Mouse (Mus musculus): ENCODE results near the gene Naf1.

Gene Naf1

GRCm38 (mm10) chr8:66860023-66860422 lies at the start of gene Naf1:
Gene Naf1, plus strand, starts transcription at chr8:66860217.
- peak; percentile 94 to 95 for DNase-seq

DNA sequence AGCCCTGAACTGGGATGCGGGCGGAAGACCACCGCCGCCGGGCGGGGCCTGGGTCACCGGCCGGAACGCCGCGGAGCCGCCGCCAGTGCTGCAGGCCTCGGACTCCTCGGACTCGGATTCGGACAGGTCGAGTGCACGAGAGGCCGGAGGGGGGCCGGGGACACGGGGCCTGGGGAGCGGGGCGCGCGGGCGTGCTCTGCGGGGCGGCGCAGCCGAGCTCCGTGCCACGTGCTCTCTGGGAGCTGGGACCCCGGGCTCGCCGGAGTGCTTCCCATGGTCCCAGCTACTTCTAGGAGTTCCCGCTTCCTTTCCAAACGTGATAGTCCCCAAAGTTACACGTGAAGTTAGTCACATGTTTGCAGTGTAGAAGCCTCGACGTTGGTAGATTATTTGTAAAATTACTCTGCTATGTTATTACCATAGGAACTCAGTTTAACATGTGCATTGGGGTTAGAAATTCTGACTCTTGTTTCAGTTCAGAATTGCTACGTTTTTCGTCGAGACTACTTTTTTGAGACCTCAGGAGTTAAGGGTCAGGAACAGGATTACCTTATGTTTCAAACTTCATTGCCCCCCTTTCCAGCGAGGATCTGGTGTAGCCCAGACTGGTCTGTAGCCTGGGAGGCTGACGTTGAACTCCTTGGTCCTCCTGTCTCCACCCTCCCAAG lies 1.0 kb downstream of the Naf1 start:
- DNase-seq = peak; percentile 14 to 16

DNA sequence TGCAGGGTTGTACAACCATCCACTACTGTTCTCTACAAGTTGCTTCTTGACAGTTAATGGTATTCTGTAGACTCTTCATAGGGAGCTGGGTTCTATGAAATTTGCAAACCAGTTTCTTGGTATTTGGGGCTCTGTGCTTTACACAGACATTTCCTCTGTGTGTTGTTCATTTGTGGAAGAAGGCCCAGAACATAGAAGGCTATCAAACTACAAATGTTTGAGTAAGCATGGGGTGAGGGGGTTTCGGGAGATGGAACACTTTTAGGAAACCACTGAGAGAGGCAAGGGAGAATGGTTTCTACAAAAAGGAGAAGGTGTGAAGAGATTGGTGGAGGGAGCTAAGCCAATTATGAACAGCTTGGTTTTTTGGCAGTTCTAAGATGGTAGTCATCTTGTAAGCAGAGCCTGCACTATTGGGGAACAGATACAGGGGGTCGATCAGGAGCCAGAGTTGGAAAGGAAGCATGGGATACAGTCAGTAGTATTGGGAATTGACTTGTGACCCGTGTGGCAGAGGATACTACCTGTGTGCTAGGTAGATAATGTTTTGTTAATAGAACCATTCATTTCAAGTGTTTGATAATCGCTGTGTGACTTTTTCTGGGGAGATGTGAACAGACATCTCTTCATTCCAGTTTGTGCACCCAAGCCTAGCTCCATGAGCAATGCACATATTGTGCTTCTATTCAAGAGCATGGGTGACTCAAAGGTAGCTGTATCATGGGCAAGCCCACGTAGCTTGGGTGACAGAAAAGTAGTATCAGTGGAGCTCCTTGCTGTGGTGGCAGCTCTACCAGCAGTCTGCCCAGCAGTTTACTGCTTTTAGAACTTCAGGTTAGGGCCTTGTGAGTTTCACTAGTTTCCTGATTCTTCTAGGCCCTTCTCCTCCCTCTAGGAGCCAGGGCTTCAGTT lies 1.8 kb downstream of the Naf1 start:
- no peak for DNase-seq

GRCm38 (mm10) chr8:66863761-66864160 lies 3.7 kb downstream of the Naf1 start:
- no peak for DNase-seq

GRCm38 (mm10) chr8:66865120-66865519 lies 5.1 kb downstream of the Naf1 start:
- no peak for DNase-seq

- DNase-seq = no peak
Observed at GRCm38 (mm10) chr8:66867679-66868078, 7.7 kb downstream of the Naf1 start.

- DNase-seq = no peak
Observed at GRCm38 (mm10) chr8:66869211-66869932, 9.4 kb downstream of the Naf1 start.

DNA sequence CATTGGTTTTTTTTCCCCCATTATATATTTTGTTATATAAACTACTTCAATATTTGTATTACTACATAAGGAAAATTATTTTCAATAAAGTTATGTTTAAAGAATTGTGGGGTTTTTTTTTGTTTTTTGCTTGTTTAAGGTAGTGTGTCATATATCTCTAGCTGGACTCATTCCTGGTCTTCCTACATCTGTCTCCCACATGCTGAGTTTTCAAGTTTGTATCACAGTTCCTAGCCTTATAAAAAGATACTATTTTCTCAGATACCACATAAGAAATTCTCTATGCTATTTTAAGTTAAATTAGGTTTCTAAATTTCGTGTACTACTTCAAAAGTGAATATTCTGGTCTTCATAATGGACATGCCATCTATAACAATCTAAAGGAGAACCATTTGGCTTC lies 23.8 kb downstream of the Naf1 start:
- no peak for DNase-seq

- no peak for DNase-seq
Observed at GRCm38 (mm10) chr8:66891879-66892278, 31.9 kb downstream of the Naf1 start.

GRCm38 (mm10) chr8:66905000-66905399 lies 45.0 kb downstream of the Naf1 start:
- no peak for DNase-seq

GRCm38 (mm10) chr8:66905557-66905956 lies 45.5 kb downstream of the Naf1 start:
- no peak for DNase-seq

- DNase-seq = no peak
Observed at GRCm38 (mm10) chr8:66906116-66906515, 46.1 kb downstream of the Naf1 start.

GRCm38 (mm10) chr8:66910684-66911083 lies 50.7 kb downstream of the Naf1 start:
- DNase-seq = no peak

DNA sequence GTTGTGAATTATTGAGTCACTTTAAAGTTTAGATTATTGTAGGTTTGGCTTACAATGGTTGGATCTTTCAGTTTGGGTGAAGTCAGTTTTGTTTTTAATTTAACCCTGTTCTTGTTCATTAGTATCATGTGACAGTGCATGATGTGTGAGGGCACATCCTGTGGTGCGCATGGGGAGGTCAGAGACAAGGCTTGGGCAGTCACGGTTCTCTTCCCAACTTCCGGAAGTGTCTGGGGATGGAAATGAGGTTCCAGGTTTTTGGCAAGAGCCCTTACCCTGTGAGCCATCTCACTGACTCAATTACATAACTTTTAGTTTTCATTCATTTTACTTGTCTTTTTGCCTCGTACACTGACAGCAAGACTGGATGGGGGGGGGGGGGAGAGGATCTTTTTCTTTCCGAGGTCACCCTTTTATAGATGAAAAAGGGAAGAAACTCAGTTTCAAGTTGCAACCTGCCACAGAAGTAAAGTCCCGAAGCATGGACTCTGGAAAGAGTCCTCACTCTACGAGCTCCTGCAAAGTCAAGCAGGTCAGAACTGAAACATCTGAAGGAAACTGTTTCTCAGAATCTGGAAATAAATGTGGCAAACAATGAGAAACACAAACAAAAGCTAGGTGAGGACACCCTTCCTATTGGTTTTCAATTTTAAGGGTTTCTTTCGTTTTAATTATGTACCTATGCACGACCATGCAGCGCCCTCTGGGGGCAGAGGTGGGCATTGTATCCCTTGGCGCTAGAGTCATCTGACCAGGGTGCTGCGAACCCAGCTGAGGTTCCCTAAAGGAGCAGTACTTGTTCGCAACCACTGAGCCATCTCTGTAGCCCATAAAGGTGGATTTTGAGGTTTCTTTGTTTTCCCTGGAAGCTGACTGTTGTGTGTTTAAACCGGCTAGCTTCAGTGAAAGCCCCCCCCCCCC lies 53.9 kb downstream of the Naf1 start:
- peak; percentile 11 to 19 for DNase-seq

DNA sequence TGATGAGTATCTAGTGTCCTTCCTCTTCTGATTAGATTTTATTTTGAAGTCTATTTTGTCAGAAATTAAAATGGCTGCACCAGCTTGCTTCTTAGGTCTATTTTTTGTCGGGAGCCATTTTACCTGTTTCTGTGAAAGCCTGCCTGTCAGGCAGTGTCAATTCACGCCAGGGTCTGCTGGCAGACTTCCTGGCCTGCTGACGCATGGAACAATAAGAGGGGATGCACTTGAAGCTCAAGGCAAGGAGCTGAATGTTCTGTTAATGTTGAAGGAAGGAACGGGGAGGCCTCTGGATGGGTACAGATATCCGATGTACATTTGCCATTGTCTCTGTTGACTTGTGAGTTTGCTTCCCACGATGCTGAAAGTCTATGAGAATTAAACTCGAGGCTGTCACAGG lies 56.0 kb downstream of the Naf1 start:
- no peak for DNase-seq

GRCm38 (mm10) chr8:66917695-66918467 lies 57.9 kb downstream of the Naf1 start:
- no peak for DNase-seq

DNA sequence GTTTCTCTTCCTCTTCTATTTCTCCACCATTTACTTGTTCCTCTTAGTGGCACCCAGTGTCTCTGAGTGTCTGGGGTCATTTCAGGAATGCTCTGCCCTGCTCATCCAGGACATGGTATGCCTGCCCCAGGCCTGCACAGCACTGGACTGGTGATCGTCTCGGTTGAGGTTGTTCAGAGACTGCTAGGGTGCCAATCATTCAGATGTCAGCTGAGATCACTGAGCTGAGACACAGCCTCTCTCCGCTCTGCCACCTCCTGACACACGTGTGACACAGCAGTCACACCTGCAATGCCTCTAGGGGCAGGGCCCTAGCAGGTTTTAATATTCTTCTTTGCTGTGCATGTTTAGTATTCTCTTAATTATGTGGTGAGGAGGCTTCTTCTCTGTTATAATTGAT lies 58.5 kb downstream of the Naf1 start:
- no peak for DNase-seq

DNA sequence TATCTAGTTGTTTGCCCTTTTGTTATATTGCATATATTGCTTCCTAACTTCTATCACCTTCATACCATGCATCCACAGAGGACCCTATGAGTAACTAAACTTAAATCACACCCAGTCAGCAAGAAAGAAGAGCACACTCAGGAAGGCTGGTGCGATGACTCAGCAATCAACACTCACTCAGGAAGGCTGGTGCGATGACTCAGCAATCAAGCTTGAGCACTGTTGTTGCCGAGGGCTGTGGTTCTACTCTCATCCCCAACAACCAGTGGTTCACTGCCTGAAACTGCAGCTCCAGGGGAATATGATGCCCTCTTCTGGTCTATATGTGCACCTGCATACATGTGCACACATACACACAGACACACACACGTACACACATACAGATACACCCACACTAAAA lies 73.7 kb downstream of the Naf1 start:
- DNase-seq = no peak

DNA sequence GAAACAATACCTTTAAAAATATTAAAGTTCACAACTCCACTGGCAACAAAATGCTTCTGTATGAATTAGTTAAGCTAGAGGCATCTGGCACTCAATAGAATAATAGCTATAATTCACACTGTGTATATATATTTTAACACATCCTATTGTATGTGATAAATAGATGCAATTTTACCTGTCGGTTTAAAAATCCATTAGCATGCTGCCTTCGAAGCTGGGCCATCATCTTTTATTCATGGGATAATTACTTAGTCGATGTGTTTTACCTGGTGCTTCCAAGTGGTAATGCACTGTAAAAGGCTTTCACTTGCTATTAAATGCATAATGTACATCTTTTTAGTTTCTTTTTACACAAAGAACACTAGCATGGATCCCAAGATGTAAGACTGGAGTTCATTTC lies 76.2 kb downstream of the Naf1 start:
- DNase-seq = no peak
